Mouse (Mus musculus) midbrain, embryonic 11.5 days (tissue): ENCODE data around the gene Asic5. TPM values are rescaled to one million over a fixed set of nuclear protein-coding genes. Genes with fewer than 3 reads are reported as not detected.

Source experiments
- ATAC-seq: fragments of 200-750 bp; cut with Nextera tagmentation; 2 replicates; pipeline ENCODE4 v1.8.0; 2017; ENCODE audit warnings: moderate TSS enrichment, moderate library complexity; ENCODE audit not compliant: low FRiP score
- DNase-seq: peaks from one replicate; pipeline ENCODE4 v3.0.0; 2015; ENCODE audit warnings: low spot score; ENCODE audit errors: missing footprints
- H3K27ac ChIP-seq: fragments of 300-500 bp; sonication (generic); 2 replicates; pipeline ENCODE4 v1.5.1; 2014; ENCODE audit warnings: low read depth, low read length
- H3K27me3 ChIP-seq: fragments of 300-500 bp; sonication (generic); 2 replicates; pipeline ENCODE4 v1.6.1; 2014; ENCODE audit warnings: mild to moderate bottlenecking, low read length, moderate library complexity, mixed read lengths; ENCODE audit not compliant: control insufficient read depth, insufficient read depth
- H3K36me3 ChIP-seq: fragments of 300-500 bp; sonication (generic); 2 replicates; pipeline ENCODE4 v1.6.1; 2014; ENCODE audit warnings: mild to moderate bottlenecking, low read length, moderate library complexity, mixed read lengths; ENCODE audit not compliant: control insufficient read depth, insufficient read depth
- H3K4me1 ChIP-seq: fragments of 300-500 bp; sonication (generic); 2 replicates; pipeline ENCODE4 v1.6.1; 2014; ENCODE audit warnings: low read length; ENCODE audit not compliant: control insufficient read depth, insufficient read depth
- H3K4me2 ChIP-seq: fragments of 300-500 bp; sonication (generic); 2 replicates; pipeline ENCODE4 v1.6.1; 2014; ENCODE audit warnings: mild to moderate bottlenecking, moderate library complexity
- H3K4me3 ChIP-seq: fragments of 300-500 bp; sonication (generic); 2 replicates; pipeline ENCODE4 v1.5.1; 2014; ENCODE audit warnings: low read depth, low read length
- H3K9ac ChIP-seq: fragments of 300-500 bp; sonication (generic); 2 replicates; pipeline ENCODE4 v1.6.1; 2014; ENCODE audit warnings: low read length
- H3K9me3 ChIP-seq: fragments of 300-500 bp; sonication (generic); 2 replicates; pipeline ENCODE4 v1.6.1; 2016; ENCODE audit warnings: low read length; ENCODE audit not compliant: control insufficient read depth
- WGBS: fragments of 180-500 bp; shearing (Covaris S2); extraction: QIAGEN DNeasy Blood & Tissue Kit; methylation state at CpG from one replicate; pipeline ENCODE4 v1.1.7; 2014; 5-methylcytosine and 5-hydroxymethylcytosine counted together
- polyA plus RNA-seq: library from polyadenylated mRNA; unstranded; fragments of >200 nt; fragmentation: Nextera tagmentation; extraction: Ambion mirVana; gene quantifications from 2 replicates; pipeline ENCODE4 v1.2.1, GENCODE M21; 2014

Asic5 gene
- not detected in 2 replicates for polyA plus RNA-seq

GRCm38 (mm10) chr3:81981990-81982389, at the start of gene Asic5:
Gene Asic5 (plus strand): TSS chr3:81982290.
- Histone ChIP-seq H3K36me3 (no peaks in the 10 kb centered on the region), H3K27me3 (no peaks in the 10 kb centered on the region), H3K4me3 (no peak within 1 kb of the TSS), H3K4me1 (no peaks in the 10 kb centered on the region), H3K27ac (no peak within 1 kb of the TSS), H3K9ac (no peak within 1 kb of the TSS), H3K9me3 (no peaks in the 10 kb centered on the region), H3K4me2 (no peak within 1 kb of the TSS)
- DNase-seq (no peak), ATAC-seq (no peak)
- 93% methylated on average over 5 of the region's 5 CpGs for WGBS

DNA sequence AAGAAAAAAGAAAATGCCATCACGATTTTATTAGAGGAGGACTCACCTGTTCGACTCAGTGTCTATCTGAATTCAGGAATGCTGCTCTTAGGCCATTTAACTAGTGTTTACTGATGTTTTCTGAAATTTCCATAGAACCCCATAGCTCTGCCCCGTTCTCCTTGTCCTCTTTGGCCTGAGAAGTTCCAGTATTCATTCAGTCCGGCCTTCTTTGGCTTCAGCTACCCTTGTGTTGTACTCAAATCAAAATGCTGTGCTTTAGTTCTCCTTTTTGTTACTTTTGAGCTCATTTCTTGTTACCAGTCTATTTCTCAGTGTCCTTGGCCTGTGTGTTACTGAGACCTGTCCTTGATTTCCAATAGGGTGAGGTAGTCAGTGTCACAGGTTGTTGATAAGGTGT, 48.7 kb upstream of the Asic5 start:
- Histone ChIP-seq H3K27ac (no peak overlapping the region), H3K4me1 (peaks cover 2% of the 10 kb centered on the region; the same call in 1 of the 2 replicates), H3K27me3 (no peaks in the 10 kb centered on the region), H3K4me2 (no peak overlapping the region), H3K9me3 (no peaks in the 10 kb centered on the region), H3K9ac (no peak overlapping the region), H3K36me3 (no peaks in the 10 kb centered on the region), H3K4me3 (no peak overlapping the region)
- 87% methylated on average over 4 of the region's 4 CpGs for WGBS
- DNase-seq = no peak
- no peak for ATAC-seq

- Histone ChIP-seq H3K27ac (no peak overlapping the region), H3K4me1 (no peaks in the 10 kb centered on the region), H3K4me2 (no peak overlapping the region), H3K9me3 (no peaks in the 10 kb centered on the region), H3K4me3 (no peak overlapping the region), H3K36me3 (no peaks in the 10 kb centered on the region), H3K9ac (no peak overlapping the region), H3K27me3 (no peaks in the 10 kb centered on the region)
- ATAC-seq (no peak), DNase-seq (no peak)
- 89% methylated on average over 3 of the region's 3 CpGs for WGBS
Observed at GRCm38 (mm10) chr3:81938924-81939323, 43.2 kb upstream of the Asic5 start.

GRCm38 (mm10) chr3:81942341-81942740, 39.7 kb upstream of the Asic5 start:
- DNase-seq (no peak), ATAC-seq (no peak)
- no peaks in the 10 kb centered on the region for H3K27me3 ChIP-seq
- H3K4me1 ChIP-seq = no peaks in the 10 kb centered on the region
- 87% methylated on average over 3 of the region's 3 CpGs for WGBS
- H3K4me2 ChIP-seq = no peak overlapping the region
- no peaks in the 10 kb centered on the region for H3K9me3 ChIP-seq
- no peak overlapping the region for H3K27ac ChIP-seq
- H3K36me3 ChIP-seq = no peaks in the 10 kb centered on the region
- H3K4me3 ChIP-seq = no peak overlapping the region
- no peak overlapping the region for H3K9ac ChIP-seq

- no peak overlapping the region for H3K9ac ChIP-seq
- no peaks in the 10 kb centered on the region for H3K36me3 ChIP-seq
- DNase-seq (no peak), ATAC-seq (no peak)
- no peaks in the 10 kb centered on the region for H3K27me3 ChIP-seq
- 94% methylated on average over 3 of the region's 3 CpGs for WGBS
- H3K4me3 ChIP-seq = no peak overlapping the region
- H3K4me2 ChIP-seq = no peak overlapping the region
- H3K4me1 ChIP-seq = no peaks in the 10 kb centered on the region
- no peaks in the 10 kb centered on the region for H3K9me3 ChIP-seq
- no peak overlapping the region for H3K27ac ChIP-seq
Observed at GRCm38 (mm10) chr3:81943097-81943496, 39.0 kb upstream of the Asic5 start.

DNA sequence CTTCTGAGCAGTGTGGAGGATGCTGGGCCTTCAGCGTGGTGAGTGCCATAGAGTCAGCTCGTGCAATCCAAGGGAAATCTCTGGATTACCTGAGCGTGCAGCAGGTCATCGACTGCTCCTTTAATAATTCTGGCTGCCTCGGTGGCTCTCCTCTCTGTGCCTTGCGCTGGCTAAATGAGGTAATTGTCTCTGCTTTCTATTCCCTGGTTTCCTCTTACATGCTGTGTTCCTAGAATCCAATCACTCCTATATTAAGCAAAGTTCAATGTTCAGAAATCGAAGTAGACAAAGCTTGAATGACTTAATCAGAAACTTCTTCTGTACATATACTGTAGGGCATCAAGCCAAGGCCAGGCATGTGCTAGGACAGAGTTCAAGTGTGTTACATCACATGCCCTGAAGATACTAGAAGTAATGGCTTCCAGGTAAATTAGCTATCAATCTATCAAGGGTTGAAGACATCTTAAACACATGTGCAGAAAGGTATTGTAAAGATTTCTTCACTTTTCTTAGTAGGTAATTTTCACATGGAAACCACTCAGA, 37.2 kb upstream of the Asic5 start:
- H3K9me3 ChIP-seq = no peaks in the 10 kb centered on the region
- 92% methylated on average over 7 of the region's 7 CpGs for WGBS
- H3K27ac ChIP-seq = no peak overlapping the region
- no peaks in the 10 kb centered on the region for H3K4me1 ChIP-seq
- H3K27me3 ChIP-seq = no peaks in the 10 kb centered on the region
- DNase-seq (no peak), ATAC-seq (no peak)
- H3K36me3 ChIP-seq = no peaks in the 10 kb centered on the region
- H3K4me2 ChIP-seq = no peak overlapping the region
- no peak overlapping the region for H3K4me3 ChIP-seq
- no peak overlapping the region for H3K9ac ChIP-seq

GRCm38 (mm10) chr3:81949048-81949447, 33.0 kb upstream of the Asic5 start:
- Histone ChIP-seq H3K4me1 (no peaks in the 10 kb centered on the region), H3K4me2 (no peak overlapping the region), H3K9ac (no peak overlapping the region), H3K9me3 (no peaks in the 10 kb centered on the region), H3K4me3 (no peak overlapping the region), H3K36me3 (no peaks in the 10 kb centered on the region), H3K27ac (no peak overlapping the region), H3K27me3 (no peaks in the 10 kb centered on the region)
- DNase-seq (no peak), ATAC-seq (no peak)
- WGBS = 73% methylated on average over 1 of the region's 1 CpGs

- Histone ChIP-seq H3K4me2 (no peak overlapping the region), H3K4me3 (no peak overlapping the region), H3K9ac (no peak overlapping the region), H3K27ac (no peak overlapping the region), H3K36me3 (no peaks in the 10 kb centered on the region), H3K4me1 (no peaks in the 10 kb centered on the region), H3K27me3 (no peaks in the 10 kb centered on the region), H3K9me3 (no peaks in the 10 kb centered on the region)
- ATAC-seq (no peak), DNase-seq (no peak)
- 87% methylated on average over 2 of the region's 2 CpGs for WGBS
Observed at GRCm38 (mm10) chr3:81951785-81952184, 30.3 kb upstream of the Asic5 start.

DNA sequence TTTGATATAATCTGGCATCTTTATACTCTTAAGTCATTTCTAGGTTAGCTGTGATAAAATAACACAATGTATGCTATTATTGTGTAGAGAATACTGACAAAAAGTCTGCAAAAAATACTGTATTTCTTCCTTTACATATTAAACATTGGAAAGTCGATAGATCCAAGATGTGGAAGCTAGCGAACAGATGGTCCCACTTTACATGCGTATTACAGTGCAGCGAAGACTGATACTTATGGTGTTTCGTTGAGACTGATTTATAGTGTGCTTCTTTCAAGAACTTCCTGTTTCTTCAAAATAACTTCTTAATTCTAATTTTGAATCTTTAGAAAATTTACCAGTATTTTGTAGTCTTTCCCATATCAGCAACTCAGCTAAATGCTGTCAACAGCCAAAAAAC, 24.6 kb upstream of the Asic5 start:
- DNase-seq (no peak), ATAC-seq (no peak)
- H3K27me3 ChIP-seq = no peaks in the 10 kb centered on the region
- no peak overlapping the region for H3K9ac ChIP-seq
- H3K9me3 ChIP-seq = no peaks in the 10 kb centered on the region
- WGBS = 94% methylated on average over 5 of the region's 5 CpGs
- H3K27ac ChIP-seq = no peak overlapping the region
- no peak overlapping the region for H3K4me3 ChIP-seq
- H3K4me1 ChIP-seq = no peaks in the 10 kb centered on the region
- no peak overlapping the region for H3K4me2 ChIP-seq
- H3K36me3 ChIP-seq = no peaks in the 10 kb centered on the region
